Mouse (Mus musculus) liver, adult 2 months (tissue): ENCODE results near the gene Fosl2. TPM values are rescaled to one million over a fixed set of nuclear protein-coding genes. Genes with fewer than 3 reads are reported as not detected.
"Not testable (repeated sequence)": the region's sequence is repeated elsewhere in the genome, so short reads cannot be mapped to it uniquely, and the experiment has no call there.

ENCODE experiments used
- DNase-seq: peaks from one replicate; pipeline ENCODE4 v3.0.0-alpha.2; 2011; ENCODE audit warnings: low read depth, low spot score; ENCODE audit errors: extremely low read depth
- H3K27ac ChIP-seq: fragments of 200-500 bp; replicated peaks from 2 replicates; pipeline ENCODE4 v1.5.1; 2012; ENCODE audit warnings: low read depth, mild to moderate bottlenecking, control low read depth, inconsistent platforms, low read length; ENCODE audit not compliant: insufficient read depth
- H3K27me3 ChIP-seq: fragments of 200-500 bp; 2 replicates; pipeline ENCODE4 v1.6.1; 2012; ENCODE audit warnings: mild to moderate bottlenecking, moderate library complexity, low read length, inconsistent platforms; ENCODE audit not compliant: control insufficient read depth, insufficient read depth
- H3K36me3 ChIP-seq: fragments of 200-500 bp; 2 replicates; pipeline ENCODE4 v1.6.1; 2012; ENCODE audit warnings: low read length, inconsistent platforms; ENCODE audit not compliant: control insufficient read depth, insufficient read depth
- H3K4me1 ChIP-seq: fragments of 200-500 bp; 2 replicates; pipeline ENCODE4 v1.6.1; 2011; ENCODE audit warnings: low read length; ENCODE audit not compliant: control insufficient read depth, insufficient read depth
- H3K4me3 ChIP-seq: fragments of 200-500 bp; 2 replicates; pipeline ENCODE4 v1.5.1; 2011; ENCODE audit warnings: low read depth, mild to moderate bottlenecking, control low read depth, low read length, moderate library complexity; ENCODE audit not compliant: insufficient read depth
- H3K79me2 ChIP-seq: fragments of 200-500 bp; 2 replicates; pipeline ENCODE4 v1.6.1; 2012; ENCODE audit warnings: inconsistent platforms, mild to moderate bottlenecking, low read length, moderate library complexity; ENCODE audit not compliant: control insufficient read depth, insufficient read depth
- H3K9ac ChIP-seq: fragments of 200-500 bp; 2 replicates; pipeline ENCODE4 v1.6.1; 2012; ENCODE audit warnings: low read depth, mild to moderate bottlenecking, control low read depth, inconsistent platforms, low read length
- CTCF ChIP-seq: fragments of 200-500 bp; IDR thresholded peaks from 2 replicates; pipeline ENCODE4 v1.5.1; 2011; ENCODE audit warnings: low read depth, low read length, control low read depth
- POLR2A ChIP-seq: fragments of 200-500 bp; IDR thresholded peaks from 2 replicates; pipeline ENCODE4 v1.6.1; 2011; ENCODE audit warnings: low read length, control low read depth; ENCODE audit not compliant: insufficient read depth; ENCODE audit errors: extremely low read depth
- WGBS: fragments of 180-500 bp; shearing (Covaris S2); methylation state at CpG from one replicate; pipeline ENCODE4 v1.1.7; 2018; 5-methylcytosine and 5-hydroxymethylcytosine counted together
- polyA plus RNA-seq: library from polyadenylated mRNA; depleted of rRNA; stranded (reverse); fragments of >200 nt; gene quantifications from 2 replicates; pipeline ENCODE4 v1.2.3, GENCODE M21; 2012
- total RNA-seq: library from RNA; depleted of rRNA; stranded (reverse); fragments of >200 nt; gene quantifications from 2 replicates; pipeline ENCODE4 v1.2.3, GENCODE M21; 2014

Fosl2 gene
- total and polyA plus RNA-seq, 2 experiments, result 2.1 to 4.4 TPM

GRCm38 (mm10) chr5:32163478-32164043 lies 28.0 kb downstream of the Fosl2 start:
- WGBS, result 94% methylated on average over 3 of the region's 3 CpGs
- no peak for DNase-seq
- H3K4me1 ChIP-seq, result no peaks in the 10 kb centered on the region
- H3K4me3 ChIP-seq, result no peak overlapping the region
- H3K27me3 ChIP-seq, result no peaks in the 10 kb centered on the region
- no peaks in the 10 kb centered on the region for H3K36me3 ChIP-seq
- H3K79me2 ChIP-seq, result no peaks in the 10 kb centered on the region
- no peak overlapping the region for H3K9ac ChIP-seq
- no peak overlapping the region for H3K27ac ChIP-seq
- no peak for TF ChIP-seq POLR2A

- Histone ChIP-seq H3K9ac (no peak overlapping the region), H3K27ac (no peak overlapping the region), H3K4me3 (no peak overlapping the region), H3K79me2 (no peaks in the 10 kb centered on the region), H3K27me3 (no peaks in the 10 kb centered on the region), H3K4me1 (no peaks in the 10 kb centered on the region), H3K36me3 (no peaks in the 10 kb centered on the region)
- no peak for DNase-seq
- WGBS, result 78% methylated on average over 2 of the region's 2 CpGs
- no peak for TF ChIP-seq POLR2A
- TF ChIP-seq CTCF, result no peak
Measured at GRCm38 (mm10) chr5:32172188-32172587, 36.6 kb downstream of the Fosl2 start.

DNA sequence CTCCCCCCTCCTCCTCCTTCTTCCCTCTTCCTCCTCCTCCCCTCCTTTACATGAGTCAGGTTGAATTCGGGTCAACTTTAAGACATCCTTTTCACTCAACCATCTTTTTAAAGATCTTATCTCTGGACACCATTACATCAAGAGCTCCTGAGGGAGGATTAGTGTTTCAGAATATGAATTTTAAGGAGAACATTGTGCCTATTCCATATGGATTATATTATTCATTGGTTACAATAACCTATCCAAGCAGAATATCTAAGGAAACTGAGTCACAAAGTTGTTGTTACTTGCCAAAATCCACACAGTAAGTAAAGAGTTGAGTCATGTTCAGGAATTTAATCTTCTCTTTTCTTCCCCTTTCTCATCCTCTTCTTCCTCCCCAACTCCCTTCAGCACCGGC lies 41.2 kb downstream of the Fosl2 start:
- no peak overlapping the region for H3K9ac ChIP-seq
- H3K4me1 ChIP-seq, result no peaks in the 10 kb centered on the region
- no peak for TF ChIP-seq CTCF
- no peak for TF ChIP-seq POLR2A
- H3K4me3 ChIP-seq, result no peak overlapping the region
- no peak for DNase-seq
- H3K36me3 ChIP-seq, result no peaks in the 10 kb centered on the region
- no peaks in the 10 kb centered on the region for H3K79me2 ChIP-seq
- no peaks in the 10 kb centered on the region for H3K27me3 ChIP-seq
- H3K27ac ChIP-seq, result no peak overlapping the region
- WGBS, result 64% methylated on average over 2 of the region's 2 CpGs

DNA sequence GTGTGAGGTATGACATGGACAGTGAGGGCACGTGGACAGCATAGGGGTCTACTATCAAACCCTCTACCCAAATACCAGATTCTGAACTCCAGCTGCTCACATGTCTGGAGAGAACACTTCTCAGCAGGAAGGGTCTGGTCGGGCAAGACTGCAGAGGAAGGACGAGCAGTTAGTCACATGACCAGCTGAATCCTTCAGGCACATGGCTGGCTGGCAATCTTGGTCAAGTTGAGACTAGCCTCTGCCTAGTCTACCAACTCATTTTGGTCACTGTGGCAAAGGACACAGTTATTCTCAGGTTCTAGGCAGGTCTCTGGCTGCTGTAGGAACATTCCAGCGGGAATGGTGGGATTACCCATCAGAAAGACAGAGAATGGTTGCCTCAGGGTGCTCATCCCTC lies 42.1 kb downstream of the Fosl2 start:
- Histone ChIP-seq H3K27ac (no peak overlapping the region), H3K79me2 (no peaks in the 10 kb centered on the region), H3K27me3 (no peaks in the 10 kb centered on the region), H3K4me3 (no peak overlapping the region), H3K9ac (no peak overlapping the region), H3K4me1 (no peaks in the 10 kb centered on the region), H3K36me3 (no peaks in the 10 kb centered on the region)
- TF ChIP-seq POLR2A, result no peak
- no peak for TF ChIP-seq CTCF
- WGBS, result 74% methylated on average over 4 of the region's 4 CpGs
- DNase-seq, result no peak

DNA sequence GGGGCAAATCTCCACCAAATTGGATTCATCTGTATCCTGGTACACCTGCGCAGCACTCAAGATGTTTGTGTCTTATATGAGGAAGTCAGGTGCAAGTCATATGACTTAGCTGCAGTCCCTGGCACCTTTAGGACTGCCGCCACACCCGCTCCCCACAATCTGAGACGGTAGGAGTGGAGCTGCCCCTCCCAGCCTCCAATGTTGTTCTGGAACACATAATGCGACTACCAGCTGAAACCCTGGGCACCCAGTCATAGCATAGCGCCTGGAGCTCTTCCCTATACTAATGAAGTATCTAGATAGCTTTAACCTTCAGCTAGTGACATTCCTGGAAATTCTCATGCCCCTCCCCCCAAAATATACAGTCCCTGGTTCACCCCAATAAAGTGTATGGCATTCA lies 43.1 kb downstream of the Fosl2 start:
- H3K36me3 ChIP-seq, H3K79me2 ChIP-seq, DNase-seq, H3K4me3 ChIP-seq, H3K27ac ChIP-seq, H3K27me3 ChIP-seq, H3K9ac ChIP-seq, H3K4me1 ChIP-seq: not testable (repeated sequence)
- WGBS, result 85% methylated on average over 5 of the region's 6 CpGs

- no peak for TF ChIP-seq CTCF
- no peak for TF ChIP-seq POLR2A
- no peaks in the 10 kb centered on the region for H3K79me2 ChIP-seq
- H3K36me3 ChIP-seq, result no peaks in the 10 kb centered on the region
- no peak for DNase-seq
- no peaks in the 10 kb centered on the region for H3K4me1 ChIP-seq
- no peak overlapping the region for H3K9ac ChIP-seq
- H3K27me3 ChIP-seq, result no peaks in the 10 kb centered on the region
- 74% methylated on average over 4 of the region's 4 CpGs for WGBS
- no peak overlapping the region for H3K4me3 ChIP-seq
- no peak overlapping the region for H3K27ac ChIP-seq
Measured at GRCm38 (mm10) chr5:32182885-32183629, 47.5 kb downstream of the Fosl2 start.
